30 mouse cellular contexts compared by ENCODE assay signal in genomic region chr16:9953396-9953831, GRCm38 (mm10). TPM values are rescaled to one million over a fixed set of nuclear protein-coding genes. Genes with fewer than 3 reads are reported as not detected.
DNase-seq lines count a peak whose midpoint lies in the region; ATAC-seq and TF ChIP-seq lines count a peak whose summit lies in the region.
"Had no signal": no experiment of that assay in that cellular context is flagged by ENCODE, and none has a peak within 500 bp of the region (broad histone marks: within the 10 kb centered on the region; RNA-seq: fewer than 3 reads in every experiment).

No protein-coding gene starts in this region.

- no peak overlapping the region for H3K4me2 ChIP-seq in intestine, embryonic 16.5 days (ENCODE audit: low read depth, low read length)
- H3K4me2 ChIP-seq: forebrain, embryonic 13.5 days; heart, embryonic 15.5 days; hindbrain, embryonic 13.5 days; limb, embryonic 15.5 days; liver, embryonic 13.5 days; midbrain, embryonic 13.5 days; neural tube, embryonic 13.5 days had no signal

- ATAC-seq in intestine, embryonic 16.5 days: no peak
- ATAC-seq: forebrain, embryonic 13.5 days; intestine, postnatal 0 days; lung, postnatal 0 days; midbrain, embryonic 13.5 days; Patski had no signal

- peak overlapping the region; percentile 61 for H3K27ac ChIP-seq in cerebellum, adult 2 months (ENCODE audit: insufficient read depth, low read length)
- H3K27ac ChIP-seq in heart, embryonic 10.5 days: no peak overlapping the region
- H3K27ac ChIP-seq in cortical plate, adult 2 months (ENCODE audit: insufficient read depth, low read length): peak overlapping the region; percentile 48; the same call in 1 of the 2 replicates
- H3K27ac ChIP-seq in intestine, embryonic 16.5 days (ENCODE audit: low read length): no peak overlapping the region
- H3K27ac ChIP-seq: forebrain, embryonic 13.5 days; heart, embryonic 15.5 days; hindbrain, embryonic 13.5 days; limb, embryonic 10.5 days; limb, embryonic 15.5 days; liver, embryonic 13.5 days; midbrain, embryonic 13.5 days; neural tube, embryonic 13.5 days had no signal

- peaks cover 24% of the 10 kb centered on the region for H3K4me1 ChIP-seq in cerebellum, adult 2 months (ENCODE audit: control insufficient read depth, insufficient read depth, low read length)
- H3K4me1 ChIP-seq in heart, embryonic 10.5 days: no peaks in the 10 kb centered on the region
- H3K4me1 ChIP-seq in cortical plate, adult 2 months (ENCODE audit: control insufficient read depth, insufficient read depth, low read length): peaks cover 25% of the 10 kb centered on the region
- H3K4me1 ChIP-seq in intestine, embryonic 16.5 days (ENCODE audit: control insufficient read depth, insufficient read depth, low read length): no peaks in the 10 kb centered on the region
- H3K4me1 ChIP-seq: forebrain, embryonic 13.5 days; heart, embryonic 15.5 days; limb, embryonic 10.5 days; limb, embryonic 15.5 days; liver, embryonic 13.5 days; megakaryocyte, embryonic 14.5 days; neural tube, embryonic 13.5 days had no signal

- H3K9me3 ChIP-seq in heart, embryonic 10.5 days: no peaks in the 10 kb centered on the region
- H3K9me3 ChIP-seq in intestine, embryonic 16.5 days (ENCODE audit: control insufficient read depth, low read length): no peaks in the 10 kb centered on the region
- H3K9me3 ChIP-seq: forebrain, embryonic 13.5 days; heart, embryonic 15.5 days; hindbrain, embryonic 13.5 days; limb, embryonic 10.5 days; limb, embryonic 15.5 days; liver, embryonic 13.5 days; megakaryocyte, embryonic 14.5 days; midbrain, embryonic 13.5 days; neural tube, embryonic 13.5 days had no signal

- intact Hi-C loops in left cerebral cortex, postnatal 25 days (cut with DNase I): no loop called here
- intact Hi-C loops in left cerebral cortex, postnatal 4 days (cut with DNase I): no loop called here

- WGBS in cerebellum, adult 2 months: 31% methylated on average over 5 of the region's 5 CpGs
- WGBS in heart, embryonic 10.5 days: 80% methylated on average over 5 of the region's 5 CpGs
- WGBS in intestine, embryonic 16.5 days: 83% methylated on average over 5 of the region's 5 CpGs

- no peak for TF ChIP-seq CTCF in cerebellum, adult 2 months (IDR thresholded peaks at IDR 0.05; ENCODE audit: borderline replicate concordance, insufficient read depth, low read depth, low read length)
- TF ChIP-seq CTCF in cortical plate, adult 2 months (IDR thresholded peaks at IDR 0.05; ENCODE audit: extremely low read depth, insufficient read depth, low read length): no peak

- no peak overlapping the region for H3K9ac ChIP-seq in intestine, embryonic 16.5 days (ENCODE audit: low read depth, low read length)
- H3K9ac ChIP-seq: forebrain, embryonic 13.5 days; heart, embryonic 15.5 days; hindbrain, embryonic 13.5 days; limb, embryonic 15.5 days; liver, embryonic 13.5 days; midbrain, embryonic 13.5 days; neural tube, embryonic 13.5 days had no signal

- TF ChIP-seq POLR2A in cerebellum, adult 2 months (IDR thresholded peaks at IDR 0.05; ENCODE audit: borderline replicate concordance, insufficient read depth, low read length): no peak
- TF ChIP-seq POLR2A in cortical plate, adult 2 months (IDR thresholded peaks at IDR 0.05; ENCODE audit: extremely low read depth, insufficient read depth, low read length): no peak

- H3K4me3 ChIP-seq in cerebellum, adult 2 months (replicated peaks; ENCODE audit: insufficient read depth, low read depth, low read length): no peak overlapping the region
- H3K4me3 ChIP-seq in heart, embryonic 10.5 days: no peak overlapping the region
- H3K4me3 ChIP-seq in cortical plate, adult 2 months (ENCODE audit: insufficient read depth, low read length): no peak overlapping the region
- no peak overlapping the region for H3K4me3 ChIP-seq in intestine, embryonic 16.5 days (ENCODE audit: low read length)
- H3K4me3 ChIP-seq: forebrain, embryonic 13.5 days; heart, embryonic 15.5 days; hindbrain, embryonic 13.5 days; limb, embryonic 10.5 days; limb, embryonic 15.5 days; liver, embryonic 13.5 days; megakaryocyte, embryonic 14.5 days; midbrain, embryonic 13.5 days; neural tube, embryonic 13.5 days had no signal

- DNase-seq in cerebellum, adult 2 months: peak; percentile 46 to 58
- no peak for DNase-seq in cerebellum, postnatal 25 days
- DNase-seq in heart, embryonic 10.5 days (ENCODE audit: low spot score): peak; percentile 47
- DNase-seq in heart, postnatal 4 days: no peak
- peak; percentile 51 to 69 for DNase-seq in left cerebral cortex, postnatal 25 days (ENCODE audit: low spot score in 2 of 2)
- DNase-seq in left cerebral cortex, postnatal 4 days: no peak
- DNase-seq: adrenal gland, postnatal 10 days; cerebellum, postnatal 10 days; heart, postnatal 36 days; kidney, adult 9 months; kidney, postnatal 10 days; liver, embryonic 13.5 days; lung, adult 18-20 months; lung, postnatal 4 days; thymus, postnatal 4 days had no signal

- no peaks in the 10 kb centered on the region for H3K27me3 ChIP-seq in cerebellum, adult 2 months (ENCODE audit: control insufficient read depth, insufficient read depth, low read length)
- H3K27me3 ChIP-seq in heart, embryonic 10.5 days (ENCODE audit: insufficient read depth, poor library complexity, severe bottlenecking): no peaks in the 10 kb centered on the region
- H3K27me3 ChIP-seq in intestine, embryonic 16.5 days (replicated peaks; ENCODE audit: control insufficient read depth, insufficient read depth, low read length): no peaks in the 10 kb centered on the region
- H3K27me3 ChIP-seq: forebrain, embryonic 13.5 days; heart, embryonic 15.5 days; hindbrain, embryonic 13.5 days; limb, embryonic 15.5 days; liver, embryonic 13.5 days; megakaryocyte, embryonic 14.5 days; midbrain, embryonic 13.5 days; neural tube, embryonic 13.5 days had no signal

- no peaks in the 10 kb centered on the region for H3K36me3 ChIP-seq in heart, embryonic 10.5 days
- no peaks in the 10 kb centered on the region for H3K36me3 ChIP-seq in intestine, embryonic 16.5 days (ENCODE audit: control insufficient read depth, insufficient read depth, low read length)
- H3K36me3 ChIP-seq: heart, embryonic 15.5 days; hindbrain, embryonic 13.5 days; limb, embryonic 10.5 days; limb, embryonic 15.5 days; liver, embryonic 13.5 days; midbrain, embryonic 13.5 days; neural tube, embryonic 13.5 days had no signal

RNA-seq across cellular contexts. Expression of gene Grin2a, which starts 41.9 kb away (rescaled TPM):
- polyA plus RNA-seq in cerebellum, adult 2 months (2012; rRNA removed): 16.5 and 17.4 TPM in 2 replicates
- polyA plus RNA-seq in heart, embryonic 10.5 days (2016; fragmentation: Nextera tagmentation; extraction: Ambion mirVana): 0.69 and 0.72 TPM in 2 replicates
- total RNA-seq in heart, postnatal 4 days (2021): under 1 TPM; 0.54 to 0.62 TPM
- 100 to 1,000 TPM; 250 to 257 TPM for total RNA-seq in left cerebral cortex, postnatal 25 days (2021)
- total RNA-seq in left cerebral cortex, postnatal 4 days (2021): 10 to 100 TPM; 51.3 to 52.3 TPM
- polyA plus RNA-seq in cortical plate, adult 2 months (2012; rRNA removed): 39.1 and 43.5 TPM in 2 replicates
- 0.12 TPM in 2 replicates for polyA plus RNA-seq in intestine, embryonic 16.5 days (2015; fragmentation: Nextera tagmentation; extraction: Ambion mirVana)
- total RNA-seq: MEL had no signal
- polyA plus RNA-seq: intestine, postnatal 0 days; thymus, postnatal 0 days had no signal

Comparison
In these comparisons a context has a peak if more than half of its experiments do, and no peak if none do; other contexts are left out.
1. DNase-seq: peak in cerebellum, adult 2 months (2 of 2), heart, embryonic 10.5 days (single experiment) and left cerebral cortex, postnatal 25 days (2 of 2); none in cerebellum, postnatal 25 days (0 of 2), heart, postnatal 4 days (single experiment) and left cerebral cortex, postnatal 4 days (single experiment).
2. H3K27ac ChIP-seq: peak in cerebellum, adult 2 months (single experiment) and cortical plate, adult 2 months (single experiment); none in heart, embryonic 10.5 days (single experiment) and intestine, embryonic 16.5 days (single experiment).
3. RNA of gene Grin2a, which starts 41.9 kb away (polyA plus RNA-seq): 39.1 to 43.5 TPM in cortical plate, adult 2 months and 16.5 to 17.4 TPM in cerebellum, adult 2 months; 0.69 to 0.72 TPM in heart, embryonic 10.5 days and 0.12 TPM in intestine, embryonic 16.5 days; every median in the first group is over 10 times any median in the second.